Mouse (Mus musculus): ENCODE measurements at regions not wholly inside any gene's neighbourhood (a gene's known extent, or its start where the extent isn't known, plus 50 kb on each side); places are given as distances from the start of the nearest gene placed in this dataset.
"Not testable (repeated sequence)": the region's sequence is repeated elsewhere in the genome, so short reads cannot be mapped to it uniquely, and the experiment has no call there.

- no peak for DNase-seq (ENCODE audit: low spot score)
These were observed 108.3 kb upstream of the Dyrk2 start for GRCm38 (mm10) chr10:118978181-118978743.

GRCm38 (mm10) chr10:118976447-118976846, 106.4 kb upstream of the Dyrk2 start:
- no peak for DNase-seq (ENCODE audit: low spot score)

- DNase-seq (ENCODE audit: low spot score), result no peak
These were observed 105.8 kb upstream of the Dyrk2 start for GRCm38 (mm10) chr10:118975772-118976171.

- DNase-seq (ENCODE audit: low spot score), result no peak
These were observed 103.3 kb upstream of the Dyrk2 start for GRCm38 (mm10) chr10:118973324-118973723.

DNA sequence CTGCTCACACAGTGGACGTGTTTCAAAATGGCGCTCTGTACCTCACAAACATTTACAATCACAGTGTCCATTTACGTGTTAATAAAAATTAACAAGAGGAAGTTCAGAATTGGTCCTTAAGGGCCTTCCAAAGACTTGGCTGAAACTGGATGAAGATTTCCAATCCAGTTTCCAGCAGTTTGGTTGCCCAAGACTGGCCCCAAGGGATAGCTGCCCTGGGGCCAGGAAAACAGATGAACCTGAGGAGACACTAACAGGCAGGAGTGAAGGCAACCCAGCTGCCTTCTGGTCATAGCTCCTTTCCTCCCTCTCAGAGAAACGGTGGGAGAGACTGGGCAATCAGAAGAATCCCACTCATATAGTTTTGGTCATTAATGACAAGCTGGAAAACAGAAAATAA, 102.6 kb upstream of the Dyrk2 start:
- DNase-seq (ENCODE audit: low spot score), result no peak

GRCm38 (mm10) chr10:118970457-118971175, 100.6 kb upstream of the Dyrk2 start:
- DNase-seq (ENCODE audit: low spot score), result no peak

DNA sequence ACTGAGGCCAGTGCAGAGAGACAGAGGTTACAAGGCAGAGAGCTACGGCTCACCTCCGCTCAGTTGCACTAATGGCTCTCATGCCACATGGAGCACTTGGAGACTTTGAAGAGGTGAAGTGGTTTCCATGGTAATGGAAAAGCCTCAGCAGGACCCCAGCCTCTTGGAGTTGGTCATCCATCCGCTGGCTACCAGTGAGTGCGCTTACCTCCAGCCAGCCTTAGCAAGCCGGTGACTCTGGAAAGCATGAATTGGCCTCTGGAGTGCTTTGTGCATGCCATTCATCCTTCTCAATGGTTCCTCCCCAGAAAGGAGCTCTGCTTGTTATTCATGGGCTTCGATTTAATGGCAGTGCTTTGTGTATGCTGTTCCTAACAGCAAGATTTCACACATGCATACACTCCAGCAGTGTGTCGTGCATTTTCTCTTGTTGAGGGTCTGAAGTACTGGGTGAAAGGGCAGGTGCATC, 91.7 kb upstream of the Dyrk2 start:
- no peak for DNase-seq (ENCODE audit: low spot score)

DNA sequence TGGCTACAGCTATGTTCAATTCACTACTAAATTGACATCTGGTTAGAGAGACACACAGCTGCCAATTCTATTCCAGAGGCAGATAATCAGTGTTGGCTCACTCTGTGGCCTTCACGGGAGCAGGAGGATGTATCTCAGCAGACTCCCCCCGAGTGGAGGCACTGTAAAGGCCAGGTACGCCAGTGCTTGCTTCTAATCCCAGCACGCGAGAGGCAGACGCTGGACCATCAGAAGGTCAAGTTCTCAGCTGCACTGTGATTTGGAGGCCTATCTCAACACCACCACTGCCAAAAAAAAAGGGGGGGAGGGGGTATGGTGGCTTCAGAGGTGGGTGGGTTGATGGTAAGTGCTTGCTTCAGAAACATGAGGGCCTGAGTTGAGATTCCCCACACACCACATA, 90.1 kb upstream of the Dyrk2 start:
- DNase-seq (ENCODE audit: low spot score), result no peak

DNA sequence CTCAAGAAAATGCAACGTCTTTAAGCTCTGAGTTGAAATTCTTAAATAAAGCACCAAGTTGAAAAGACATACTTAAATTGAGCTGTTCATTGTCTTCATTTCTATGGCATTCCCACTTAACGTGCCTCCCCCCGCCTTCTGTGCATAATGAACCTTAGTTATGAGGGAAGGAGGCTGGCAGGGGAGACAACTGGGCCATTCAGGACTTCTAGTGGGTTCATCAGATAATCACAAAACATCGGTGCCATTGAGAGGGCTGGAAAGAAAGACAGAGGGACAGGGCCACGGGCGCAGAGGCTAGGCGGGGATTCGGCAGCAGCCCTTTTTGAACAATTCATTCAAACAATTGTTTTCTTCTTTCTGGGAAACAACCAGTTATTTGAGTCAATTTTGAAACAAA, 89.6 kb upstream of the Dyrk2 start:
- no peak for DNase-seq (ENCODE audit: low spot score)

GRCm38 (mm10) chr10:118956352-118956751, 86.3 kb upstream of the Dyrk2 start:
- DNase-seq (ENCODE audit: low spot score), result no peak

- DNase-seq (ENCODE audit: low spot score), result no peak
These were observed 83.4 kb upstream of the Dyrk2 start for GRCm38 (mm10) chr10:118953440-118953839.

DNA sequence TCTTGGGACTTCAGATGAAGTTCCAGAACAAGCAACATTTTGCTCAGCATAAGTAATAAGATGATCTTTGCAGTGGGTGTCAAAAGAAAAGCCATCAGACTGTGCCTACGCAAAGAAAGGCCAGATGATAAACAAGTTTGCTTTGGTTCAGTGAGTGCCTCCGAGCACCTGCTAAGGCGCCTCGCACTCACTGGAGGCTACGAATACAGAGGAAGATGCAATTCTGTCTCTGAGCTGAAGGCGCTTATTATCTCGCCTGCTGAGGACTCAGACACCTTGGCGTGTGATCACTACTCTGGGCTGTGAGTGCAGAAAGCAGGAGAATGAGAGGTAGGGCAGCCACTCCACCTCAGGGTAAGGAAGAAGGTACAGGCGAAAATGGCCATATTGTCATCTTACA, 82.7 kb upstream of the Dyrk2 start:
- no peak for DNase-seq (ENCODE audit: low spot score)

DNA sequence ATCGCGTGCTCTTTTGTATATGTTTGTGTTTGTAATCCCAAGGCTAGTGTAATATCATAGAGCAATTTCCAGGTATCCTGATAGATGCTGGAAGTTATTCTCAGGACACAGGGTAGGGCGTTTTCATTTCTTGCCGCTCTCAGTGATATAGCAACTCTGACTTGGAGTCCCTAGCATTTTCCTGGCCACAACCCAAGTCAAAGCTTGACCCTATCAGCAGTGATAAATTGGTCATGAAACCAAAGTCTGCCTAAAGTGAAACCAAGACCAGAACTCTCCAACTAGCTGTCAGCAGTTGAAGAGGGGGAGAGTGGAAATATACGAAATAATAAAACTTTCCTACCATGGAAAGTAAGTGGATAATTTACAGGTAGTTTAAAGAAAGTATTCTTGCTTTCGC, 77.7 kb upstream of the Dyrk2 start:
- DNase-seq (ENCODE audit: low spot score), result no peak

- DNase-seq (ENCODE audit: low spot score), result no peak
These were observed 77.1 kb upstream of the Dyrk2 start for GRCm38 (mm10) chr10:118947016-118947674.

- DNase-seq (ENCODE audit: low spot score), result no peak
These were observed 57.3 kb upstream of the Dyrk2 start for GRCm38 (mm10) chr10:118927316-118927715.

DNA sequence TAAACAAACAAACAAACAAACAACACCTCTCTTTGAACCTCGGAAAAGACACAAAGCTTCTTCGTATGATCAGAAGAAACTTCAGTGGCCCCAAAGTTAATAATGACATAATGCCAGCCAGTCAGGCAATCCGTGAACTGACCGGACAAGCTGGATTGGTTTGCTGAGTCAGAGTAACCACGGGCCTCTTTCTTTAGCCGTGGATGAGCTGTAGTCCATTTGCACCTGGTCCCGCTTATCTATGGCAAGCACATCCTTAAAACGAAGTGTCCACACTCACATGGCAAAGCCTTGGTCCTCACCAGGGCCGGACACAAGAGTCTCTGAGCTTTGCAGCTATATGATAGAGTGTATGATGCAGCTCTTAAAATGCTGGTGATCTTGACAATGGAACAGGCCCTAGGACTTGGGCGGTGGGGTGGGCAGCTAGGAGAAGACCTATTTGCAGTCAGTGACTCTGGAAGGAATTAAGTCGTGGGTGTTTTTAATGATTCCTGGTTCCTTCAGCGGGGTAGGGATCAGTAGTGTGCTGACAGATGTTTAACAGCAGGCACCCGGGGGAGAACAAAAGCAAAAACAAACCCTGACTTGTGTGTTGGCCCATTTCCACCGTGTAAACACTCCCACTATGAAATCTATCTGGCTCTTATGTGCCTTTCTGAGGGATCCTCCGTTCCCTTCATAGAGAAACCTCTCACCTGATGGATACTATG, 53.6 kb upstream of the Dyrk2 start:
- no peak for DNase-seq (ENCODE audit: low spot score)

DNA sequence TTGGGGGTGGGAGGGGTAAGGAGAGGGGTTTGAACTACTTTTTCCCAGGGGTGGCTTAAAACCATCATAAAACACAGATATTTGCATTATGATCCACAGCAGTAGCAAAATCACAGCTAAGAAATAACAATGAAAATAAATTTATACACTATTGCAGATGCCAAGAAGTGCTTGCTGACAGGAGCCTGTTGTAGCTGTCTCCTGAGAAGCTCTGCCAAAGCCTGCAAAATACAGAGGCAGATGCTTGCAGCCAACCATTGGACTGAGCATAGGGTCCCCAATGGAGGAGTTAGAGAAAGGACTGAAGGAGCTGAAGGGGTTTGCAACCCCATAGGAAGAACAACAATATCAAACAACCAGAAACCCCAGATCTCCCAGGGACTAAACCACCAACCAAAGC, 52.1 kb upstream of the Dyrk2 start:
- DNase-seq (ENCODE audit: low spot score), result not testable (repeated sequence)

Data from ovary, postnatal 14 days (tissue).